Mouse (Mus musculus) liver, embryonic 13.5 days (tissue): ENCODE measurements at regions not wholly inside any gene's neighbourhood (a gene's known extent, or its start where the extent isn't known, plus 50 kb on each side); places are given as distances from the start of the nearest gene placed in this dataset.
A peak's percentile ranks its signal among the peaks of the same experiment; 100 is the strongest.

Experiments
- ATAC-seq: fragments of 200-750 bp; cut with Nextera tagmentation; 2 replicates; pipeline ENCODE4 v1.8.0; 2017; ENCODE audit warnings: low read depth, mild to moderate bottlenecking, moderate number of reproducible peaks, moderate library complexity
- DNase-seq: peaks from one replicate; pipeline ENCODE4 v3.0.0; 2022
- H3K27ac ChIP-seq: fragments of 300-500 bp; sonication (generic); 2 replicates; pipeline ENCODE4 v1.5.1; 2015; ENCODE audit warnings: moderate library complexity, mild to moderate bottlenecking, inconsistent platforms
- H3K27me3 ChIP-seq: fragments of 300-500 bp; sonication (generic); 2 replicates; pipeline ENCODE4 v1.6.1; 2015; ENCODE audit warnings: mild to moderate bottlenecking, inconsistent platforms
- H3K36me3 ChIP-seq: fragments of 300-500 bp; sonication (generic); 2 replicates; pipeline ENCODE4 v1.6.1; 2015; ENCODE audit warnings: mild to moderate bottlenecking, inconsistent platforms
- H3K4me1 ChIP-seq: fragments of 300-500 bp; sonication (generic); replicated peaks from 2 replicates; pipeline ENCODE4 v1.6.1; 2015; ENCODE audit warnings: inconsistent platforms
- H3K4me2 ChIP-seq: fragments of 300-500 bp; sonication (generic); 2 replicates; pipeline ENCODE4 v1.6.1; 2015; ENCODE audit warnings: inconsistent platforms, mild to moderate bottlenecking, moderate library complexity
- H3K4me3 ChIP-seq: fragments of 300-500 bp; sonication (generic); replicated peaks from 2 replicates; pipeline ENCODE4 v1.5.1; 2015; ENCODE audit warnings: mild to moderate bottlenecking, inconsistent platforms
- H3K9ac ChIP-seq: fragments of 300-500 bp; sonication (generic); 2 replicates; pipeline ENCODE4 v1.6.1; 2015; ENCODE audit warnings: mild to moderate bottlenecking, inconsistent platforms
- H3K9me3 ChIP-seq: fragments of 300-500 bp; sonication (generic); replicated peaks from 2 replicates; pipeline ENCODE4 v1.6.1; 2016; ENCODE audit warnings: inconsistent platforms
- WGBS: fragments of 180-500 bp; shearing (Covaris S2); methylation state at CpG from one replicate; pipeline ENCODE4 v1.1.7; 2015; ENCODE audit not compliant: insufficient replicate concordance; 5-methylcytosine and 5-hydroxymethylcytosine counted together

GRCm38 (mm10) chr7:134498716-134499115 is 113.3 kb upstream of the D7Ertd443e start:
- Histone ChIP-seq H3K9me3 (no peaks in the 10 kb centered on the region), H3K4me2 (no peak overlapping the region), H3K27ac (no peak overlapping the region), H3K4me3 (no peak overlapping the region), H3K27me3 (no peaks in the 10 kb centered on the region), H3K36me3 (no peaks in the 10 kb centered on the region), H3K9ac (no peak overlapping the region), H3K4me1 (no peaks in the 10 kb centered on the region)
- DNase-seq (no peak), ATAC-seq (no peak)
- WGBS: 72% methylated on average over 9 of the region's 9 CpGs

- no peak for ATAC-seq
Measured at GRCm38 (mm10) chr7:134499429-134499828, 114.0 kb upstream of the D7Ertd443e start.

GRCm38 (mm10) chr7:134500210-134500609 is 114.7 kb upstream of the D7Ertd443e start:
- H3K27ac ChIP-seq: no peak overlapping the region
- no peak for ATAC-seq
- WGBS: 38% methylated on average over 4 of the region's 4 CpGs

More at GRCm38 (mm10) chr7:134499429-134499828, 114.0 kb upstream of the D7Ertd443e start:
- H3K27me3 ChIP-seq: no peaks in the 10 kb centered on the region
- DNase-seq: no peak
- no peak overlapping the region for H3K9ac ChIP-seq
- H3K36me3 ChIP-seq: no peaks in the 10 kb centered on the region
- H3K9me3 ChIP-seq: no peaks in the 10 kb centered on the region
- no peaks in the 10 kb centered on the region for H3K4me1 ChIP-seq
- no peak overlapping the region for H3K4me2 ChIP-seq
- no peak overlapping the region for H3K4me3 ChIP-seq
- 37% methylated on average over 4 of the region's 4 CpGs for WGBS
- no peak overlapping the region for H3K27ac ChIP-seq

GRCm38 (mm10) chr7:134501079-134501478 is 115.6 kb upstream of the D7Ertd443e start:
- DNase-seq: no peak
- no peak overlapping the region for H3K4me3 ChIP-seq
- H3K4me2 ChIP-seq: no peak overlapping the region
- no peak overlapping the region for H3K9ac ChIP-seq
- no peaks in the 10 kb centered on the region for H3K4me1 ChIP-seq
- no peak for ATAC-seq
- H3K36me3 ChIP-seq: no peaks in the 10 kb centered on the region
- H3K27me3 ChIP-seq: no peaks in the 10 kb centered on the region
- 9% methylated on average over 1 of the region's 1 CpGs for WGBS
- H3K9me3 ChIP-seq: no peaks in the 10 kb centered on the region
- no peak overlapping the region for H3K27ac ChIP-seq

More at GRCm38 (mm10) chr7:134500210-134500609, 114.7 kb upstream of the D7Ertd443e start:
- H3K9me3 ChIP-seq: no peaks in the 10 kb centered on the region
- no peak for DNase-seq
- no peak overlapping the region for H3K4me3 ChIP-seq
- no peak overlapping the region for H3K4me2 ChIP-seq
- H3K27me3 ChIP-seq: no peaks in the 10 kb centered on the region
- H3K36me3 ChIP-seq: no peaks in the 10 kb centered on the region
- H3K4me1 ChIP-seq: no peaks in the 10 kb centered on the region
- H3K9ac ChIP-seq: no peak overlapping the region

GRCm38 (mm10) chr7:134510333-134510928 is 125.0 kb upstream of the D7Ertd443e start:
- H3K9me3 ChIP-seq: no peaks in the 10 kb centered on the region
- no peak overlapping the region for H3K4me2 ChIP-seq
- H3K4me1 ChIP-seq: no peaks in the 10 kb centered on the region
- H3K4me3 ChIP-seq: no peak overlapping the region
- no peak overlapping the region for H3K9ac ChIP-seq
- DNase-seq (no peak), ATAC-seq (no peak)
- no peaks in the 10 kb centered on the region for H3K36me3 ChIP-seq
- WGBS: 58% methylated on average over 6 of the region's 6 CpGs
- no peaks in the 10 kb centered on the region for H3K27me3 ChIP-seq
- no peak overlapping the region for H3K27ac ChIP-seq

GRCm38 (mm10) chr7:134519372-134519975 is 134.0 kb upstream of the D7Ertd443e start:
- no peak overlapping the region for H3K9ac ChIP-seq
- H3K36me3 ChIP-seq: no peaks in the 10 kb centered on the region
- no peak overlapping the region for H3K4me2 ChIP-seq
- WGBS: 36% methylated on average over 9 of the region's 9 CpGs
- H3K27me3 ChIP-seq: no peaks in the 10 kb centered on the region
- H3K4me3 ChIP-seq: no peak overlapping the region
- DNase-seq (no peak), ATAC-seq (no peak)
- no peaks in the 10 kb centered on the region for H3K9me3 ChIP-seq
- H3K27ac ChIP-seq: no peak overlapping the region
- H3K4me1 ChIP-seq: peaks cover 16% of the 10 kb centered on the region

GRCm38 (mm10) chr7:134523897-134524296 is 138.4 kb upstream of the D7Ertd443e start:
- Histone ChIP-seq H3K9ac (no peak overlapping the region), H3K4me2 (peak overlapping the region; percentile 26; the same call in 1 of the 2 replicates), H3K27me3 (no peaks in the 10 kb centered on the region), H3K27ac (peak overlapping the region; percentile 70), H3K36me3 (no peaks in the 10 kb centered on the region), H3K4me1 (peaks cover 32% of the 10 kb centered on the region), H3K4me3 (no peak overlapping the region), H3K9me3 (no peaks in the 10 kb centered on the region)
- peak; percentile 63 for ATAC-seq
- DNase-seq: peak; percentile 23
- 17% methylated on average over 8 of the region's 8 CpGs for WGBS

GRCm38 (mm10) chr7:134525041-134525440 is 139.6 kb upstream of the D7Ertd443e start:
- Histone ChIP-seq H3K4me1 (peaks cover 32% of the 10 kb centered on the region), H3K4me2 (peak overlapping the region; percentile 26), H3K36me3 (no peaks in the 10 kb centered on the region), H3K4me3 (no peak overlapping the region), H3K9ac (no peak overlapping the region), H3K27me3 (no peaks in the 10 kb centered on the region), H3K27ac (peak overlapping the region; percentile 20), H3K9me3 (no peaks in the 10 kb centered on the region)
- ATAC-seq (peak; percentile 93), DNase-seq (peak; percentile 24)
- WGBS: 68% methylated on average over 1 of the region's 1 CpGs

- H3K27ac ChIP-seq: peak overlapping the region; percentile 20
- DNase-seq (no peak), ATAC-seq (peak; percentile 68)
- no peaks in the 10 kb centered on the region for H3K27me3 ChIP-seq
- H3K9ac ChIP-seq: no peak overlapping the region
- WGBS: 49% methylated on average over 2 of the region's 2 CpGs
- H3K4me2 ChIP-seq: peak overlapping the region; percentile 26; the same call in 1 of the 2 replicates
- no peaks in the 10 kb centered on the region for H3K36me3 ChIP-seq
- no peaks in the 10 kb centered on the region for H3K9me3 ChIP-seq
- peaks cover 32% of the 10 kb centered on the region for H3K4me1 ChIP-seq
- no peak overlapping the region for H3K4me3 ChIP-seq
Measured at GRCm38 (mm10) chr7:134525461-134525860, 140.0 kb upstream of the D7Ertd443e start.

GRCm38 (mm10) chr7:134527351-134527750 is 141.9 kb upstream of the D7Ertd443e start:
- no peak overlapping the region for H3K9ac ChIP-seq
- no peak for DNase-seq
- no peaks in the 10 kb centered on the region for H3K36me3 ChIP-seq
- peaks cover 32% of the 10 kb centered on the region for H3K4me1 ChIP-seq
- no peak overlapping the region for H3K4me2 ChIP-seq
- no peak for ATAC-seq
- WGBS: 77% methylated on average over 2 of the region's 2 CpGs
- no peak overlapping the region for H3K4me3 ChIP-seq
- H3K9me3 ChIP-seq: no peaks in the 10 kb centered on the region
- no peak overlapping the region for H3K27ac ChIP-seq
- H3K27me3 ChIP-seq: no peaks in the 10 kb centered on the region

GRCm38 (mm10) chr7:134528026-134528425 is 142.4 kb upstream of the Dock1 start:
- WGBS: 63% methylated on average over 3 of the region's 3 CpGs
- no peak for ATAC-seq

GRCm38 (mm10) chr7:134534821-134535220 is 135.6 kb upstream of the Dock1 start:
- Histone ChIP-seq H3K4me3 (no peak overlapping the region), H3K4me1 (no peaks in the 10 kb centered on the region), H3K27me3 (no peaks in the 10 kb centered on the region), H3K9me3 (no peaks in the 10 kb centered on the region), H3K9ac (no peak overlapping the region), H3K36me3 (no peaks in the 10 kb centered on the region), H3K27ac (no peak overlapping the region), H3K4me2 (no peak overlapping the region)
- ATAC-seq: no peak
- 63% methylated on average over 4 of the region's 4 CpGs for WGBS
- no peak for DNase-seq

More at GRCm38 (mm10) chr7:134528026-134528425, 142.4 kb upstream of the Dock1 start:
- H3K36me3 ChIP-seq: no peaks in the 10 kb centered on the region
- no peaks in the 10 kb centered on the region for H3K27me3 ChIP-seq
- H3K4me2 ChIP-seq: no peak overlapping the region
- H3K4me1 ChIP-seq: peaks cover 31% of the 10 kb centered on the region
- H3K9me3 ChIP-seq: no peaks in the 10 kb centered on the region
- DNase-seq: no peak
- no peak overlapping the region for H3K4me3 ChIP-seq
- H3K27ac ChIP-seq: no peak overlapping the region
- H3K9ac ChIP-seq: no peak overlapping the region
